Mouse (Mus musculus) forebrain, embryonic 12.5 days (tissue): ENCODE measurements around the gene Ell3. TPM values are rescaled to one million over a fixed set of nuclear protein-coding genes. Genes with fewer than 3 reads are reported as not detected.

Experiments
- ATAC-seq: fragments of 200-750 bp; cut with Nextera tagmentation; 2 replicates; pipeline ENCODE4 v1.8.0; 2017; ENCODE audit warnings: moderate TSS enrichment; ENCODE audit not compliant: low FRiP score
- H3K27ac ChIP-seq: fragments of 300-500 bp; sonication (generic); 2 replicates; pipeline ENCODE4 v1.5.1; 2016; ENCODE audit warnings: mild to moderate bottlenecking
- H3K27me3 ChIP-seq: fragments of 300-500 bp; sonication (generic); 2 replicates; pipeline ENCODE4 v1.6.1; 2016; ENCODE audit warnings: mild to moderate bottlenecking
- H3K36me3 ChIP-seq: fragments of 300-500 bp; sonication (generic); replicated peaks from 2 replicates; pipeline ENCODE4 v1.6.1; 2016; ENCODE audit warnings: mild to moderate bottlenecking
- H3K4me1 ChIP-seq: fragments of 300-500 bp; sonication (generic); 2 replicates; pipeline ENCODE4 v1.6.1; 2016
- H3K4me2 ChIP-seq: fragments of 300-500 bp; sonication (generic); 2 replicates; pipeline ENCODE4 v1.6.1; 2016; ENCODE audit warnings: mild to moderate bottlenecking, moderate library complexity
- H3K4me3 ChIP-seq: fragments of 300-500 bp; sonication (generic); replicated peaks from 2 replicates; pipeline ENCODE4 v1.5.1; 2016; ENCODE audit warnings: mild to moderate bottlenecking
- H3K9ac ChIP-seq: fragments of 300-500 bp; sonication (generic); 2 replicates; pipeline ENCODE4 v1.6.1; 2016; ENCODE audit warnings: mild to moderate bottlenecking
- H3K9me3 ChIP-seq: fragments of 300-500 bp; sonication (generic); 2 replicates; pipeline ENCODE4 v1.6.1; 2016
- WGBS: fragments of 180-500 bp; shearing (Covaris S2); methylation state at CpG from one replicate; pipeline ENCODE4 v1.1.7; 2016; 5-methylcytosine and 5-hydroxymethylcytosine counted together
- polyA plus RNA-seq: library from polyadenylated mRNA; unstranded; fragments of >200 nt; fragmentation: Nextera tagmentation; extraction: Ambion mirVana; gene quantifications from 2 replicates; pipeline ENCODE4 v1.2.1, GENCODE M21; 2016

Ell3 gene
- polyA plus RNA-seq, 1 experiment from 2014 or later: 6.9 TPM

GRCm38 (mm10) chr2:121456692-121457642, 12.9 kb upstream of the Ell3 start, which contains the start of gene Serinc4:
Serinc4 (minus strand) TSS chr2:121456781.
- H3K36me3 ChIP-seq: peaks cover 44% of the 10 kb centered on the region
- WGBS: 4% methylated on average over 41 of the region's 41 CpGs
- ATAC-seq: peak; percentile 92
- H3K9me3 ChIP-seq: no peaks in the 10 kb centered on the region
- peaks cover 14% of the 10 kb centered on the region for H3K4me1 ChIP-seq
- H3K9ac ChIP-seq: peak within 1 kb of the TSS; percentile 74
- no peaks in the 10 kb centered on the region for H3K27me3 ChIP-seq
- H3K4me3 ChIP-seq: peak within 1 kb of the TSS; percentile 59
- H3K4me2 ChIP-seq: peak within 1 kb of the TSS; percentile 74
- peak within 1 kb of the TSS; percentile 72 for H3K27ac ChIP-seq

- peaks cover 45% of the 10 kb centered on the region for H3K36me3 ChIP-seq
Measured at GRCm38 (mm10) chr2:121455534-121455933, 11.5 kb upstream of the Ell3 start.

GRCm38 (mm10) chr2:121453917-121454316, 9.8 kb upstream of the Ell3 start:
- no peaks in the 10 kb centered on the region for H3K27me3 ChIP-seq
- no peak overlapping the region for H3K9ac ChIP-seq
- H3K36me3 ChIP-seq: peaks cover 32% of the 10 kb centered on the region
- peaks cover 29% of the 10 kb centered on the region for H3K4me1 ChIP-seq
- no peaks in the 10 kb centered on the region for H3K9me3 ChIP-seq
- 87% methylated on average over 6 of the region's 6 CpGs for WGBS
- no peak for ATAC-seq
- no peak overlapping the region for H3K27ac ChIP-seq
- H3K4me3 ChIP-seq: no peak overlapping the region
- no peak overlapping the region for H3K4me2 ChIP-seq

More at GRCm38 (mm10) chr2:121455534-121455933, 11.5 kb upstream of the Ell3 start:
- 86% methylated on average over 5 of the region's 5 CpGs for WGBS
- no peak overlapping the region for H3K4me2 ChIP-seq
- peaks cover 23% of the 10 kb centered on the region for H3K4me1 ChIP-seq
- no peaks in the 10 kb centered on the region for H3K9me3 ChIP-seq
- no peak overlapping the region for H3K27ac ChIP-seq
- H3K9ac ChIP-seq: no peak overlapping the region
- no peak for ATAC-seq
- no peak overlapping the region for H3K4me3 ChIP-seq
- no peaks in the 10 kb centered on the region for H3K27me3 ChIP-seq

- Histone ChIP-seq H3K9ac (no peak within 1 kb of the TSS), H3K9me3 (no peaks in the 10 kb centered on the region), H3K36me3 (peaks cover 25% of the 10 kb centered on the region), H3K27me3 (no peaks in the 10 kb centered on the region), H3K4me2 (no peak within 1 kb of the TSS), H3K27ac (no peak within 1 kb of the TSS), H3K4me3 (no peak within 1 kb of the TSS; the same call in 1 of the 2 replicates), H3K4me1 (peaks cover 34% of the 10 kb centered on the region)
- ATAC-seq: no peak
- 80% methylated on average over 4 of the region's 4 CpGs for WGBS
Measured at GRCm38 (mm10) chr2:121452990-121453389, 8.9 kb upstream of the Ell3 start, which contains the start of gene Hypk. Hypk (plus strand) TSS chr2:121453290.

GRCm38 (mm10) chr2:121452361-121452760, 8.3 kb upstream of the Ell3 start:
- H3K4me2 ChIP-seq: no peak overlapping the region
- no peak for ATAC-seq
- no peaks in the 10 kb centered on the region for H3K27me3 ChIP-seq
- H3K36me3 ChIP-seq: peaks cover 25% of the 10 kb centered on the region
- H3K4me1 ChIP-seq: peaks cover 31% of the 10 kb centered on the region
- no peaks in the 10 kb centered on the region for H3K9me3 ChIP-seq
- H3K9ac ChIP-seq: no peak overlapping the region
- 88% methylated on average over 4 of the region's 4 CpGs for WGBS
- H3K27ac ChIP-seq: no peak overlapping the region
- H3K4me3 ChIP-seq: no peak overlapping the region

- H3K36me3 ChIP-seq: peaks cover 25% of the 10 kb centered on the region
- no peak; the same call in 1 of the 2 replicates for ATAC-seq
- peak overlapping the region; percentile 93 for H3K4me2 ChIP-seq
- H3K27me3 ChIP-seq: no peaks in the 10 kb centered on the region
- no peaks in the 10 kb centered on the region for H3K9me3 ChIP-seq
- peak overlapping the region; percentile 98 for H3K4me3 ChIP-seq
- 4% methylated on average over 7 of the region's 7 CpGs for WGBS
- H3K4me1 ChIP-seq: peaks cover 27% of the 10 kb centered on the region
- peak overlapping the region; percentile 96 for H3K9ac ChIP-seq
- peak overlapping the region; percentile 93 for H3K27ac ChIP-seq
Measured at GRCm38 (mm10) chr2:121450093-121450492, 6.0 kb upstream of the Ell3 start.

- no peaks in the 10 kb centered on the region for H3K27me3 ChIP-seq
- peak overlapping the region; percentile 93 for H3K27ac ChIP-seq
- H3K4me1 ChIP-seq: peaks cover 27% of the 10 kb centered on the region
- peak overlapping the region; percentile 96 for H3K9ac ChIP-seq
- H3K9me3 ChIP-seq: no peaks in the 10 kb centered on the region
- 1% methylated on average over 54 of the region's 54 CpGs for WGBS
- H3K36me3 ChIP-seq: peaks cover 25% of the 10 kb centered on the region
- ATAC-seq: peak; percentile 74
- H3K4me2 ChIP-seq: peak overlapping the region; percentile 93
- peak overlapping the region; percentile 98 for H3K4me3 ChIP-seq
Measured at GRCm38 (mm10) chr2:121449545-121450011, 5.5 kb upstream of the Ell3 start.

- Histone ChIP-seq H3K27ac (peak within 1 kb of the TSS; percentile 93), H3K9me3 (no peaks in the 10 kb centered on the region), H3K4me2 (peak within 1 kb of the TSS; percentile 93), H3K4me1 (peaks cover 27% of the 10 kb centered on the region), H3K9ac (peak within 1 kb of the TSS; percentile 96), H3K27me3 (no peaks in the 10 kb centered on the region), H3K36me3 (peaks cover 25% of the 10 kb centered on the region), H3K4me3 (peak within 1 kb of the TSS; percentile 98)
- peak; percentile 99 for ATAC-seq
- under 1% methylated on average over 62 of the region's 74 CpGs for WGBS
Measured at GRCm38 (mm10) chr2:121448739-121449535, 4.9 kb upstream of the Ell3 start, which contains the start of gene Serf2. Serf2 (plus strand) TSS chr2:121449195.

- Histone ChIP-seq H3K4me1 (peaks cover 30% of the 10 kb centered on the region), H3K27me3 (peaks cover 2% of the 10 kb centered on the region; the same call in 1 of the 2 replicates), H3K27ac (peak overlapping the region; percentile 81; the same call in 1 of the 2 replicates), H3K9me3 (no peaks in the 10 kb centered on the region), H3K4me3 (peak overlapping the region; percentile 98), H3K4me2 (peak overlapping the region; percentile 62), H3K36me3 (peaks cover 18% of the 10 kb centered on the region), H3K9ac (peak overlapping the region; percentile 53)
- 17% methylated on average over 9 of the region's 9 CpGs for WGBS
- no peak for ATAC-seq
Measured at GRCm38 (mm10) chr2:121448136-121448535, 4.1 kb upstream of the Ell3 start.

- no peak overlapping the region for H3K27ac ChIP-seq
- H3K36me3 ChIP-seq: peaks cover 7% of the 10 kb centered on the region
- H3K4me3 ChIP-seq: no peak overlapping the region
- H3K27me3 ChIP-seq: peaks cover 14% of the 10 kb centered on the region
- no peak overlapping the region for H3K4me2 ChIP-seq
- no peaks in the 10 kb centered on the region for H3K9me3 ChIP-seq
- peaks cover 38% of the 10 kb centered on the region for H3K4me1 ChIP-seq
- no peak for ATAC-seq
- H3K9ac ChIP-seq: no peak overlapping the region
- WGBS: 95% methylated on average over 3 of the region's 3 CpGs
Measured at GRCm38 (mm10) chr2:121447006-121447405, 2.9 kb upstream of the Ell3 start.

- Histone ChIP-seq H3K27ac (no peak overlapping the region), H3K27me3 (peaks cover 18% of the 10 kb centered on the region), H3K4me1 (peaks cover 42% of the 10 kb centered on the region), H3K4me3 (no peak overlapping the region), H3K9me3 (no peaks in the 10 kb centered on the region), H3K9ac (no peak overlapping the region), H3K36me3 (peaks cover 5% of the 10 kb centered on the region), H3K4me2 (no peak overlapping the region)
- WGBS: 81% methylated on average over 4 of the region's 4 CpGs
- ATAC-seq: no peak
Measured at GRCm38 (mm10) chr2:121446506-121446905, 2.4 kb upstream of the Ell3 start.

GRCm38 (mm10) chr2:121445117-121445516, 1.0 kb upstream of the Ell3 start:
- Histone ChIP-seq H3K4me1 (peaks cover 30% of the 10 kb centered on the region), H3K27me3 (peaks cover 30% of the 10 kb centered on the region), H3K9ac (no peak overlapping the region), H3K4me3 (no peak overlapping the region), H3K4me2 (no peak overlapping the region), H3K27ac (no peak overlapping the region), H3K9me3 (no peaks in the 10 kb centered on the region), H3K36me3 (peaks cover under 1% of the 10 kb centered on the region; the same call in 1 of the 2 replicates)
- no peak for ATAC-seq
- WGBS: 86% methylated on average over 3 of the region's 3 CpGs
